Mouse (Mus musculus) MEL (cell line): ENCODE measurements around the gene Zfp747. TPM values are rescaled to one million over a fixed set of nuclear protein-coding genes. Genes with fewer than 3 reads are reported as not detected.

Experiments
- DNase-seq: peaks from one replicate; pipeline ENCODE4 v3.0.0; 2011; ENCODE audit warnings: low read depth, low spot score
- H3K27ac ChIP-seq: 2 replicates; pipeline ENCODE4 v1.5.1; 2012; ENCODE audit warnings: low read depth, mild to moderate bottlenecking, control low read depth, low read length, moderate library complexity; ENCODE audit not compliant: control insufficient read depth
- H3K27me3 ChIP-seq, 2 experiments: fragments of 150-350 bp in 1 of 2; sonication (generic) in 1 of 2; 2 replicates each; pipeline ENCODE4 v1.6.1; 2012; ENCODE audit warnings: low read length in 2 of 2, mild to moderate bottlenecking in 2 of 2, improper control_type of control experiment in 1 of 2, moderate library complexity in 1 of 2; ENCODE audit not compliant: insufficient read depth in 2 of 2, control insufficient read depth in 1 of 2
- H3K36me3 ChIP-seq, 2 experiments: 2 replicates each; pipeline ENCODE4 v1.6.1; 2012 to 2014; ENCODE audit warnings: low read length in 2 of 2, improper control_type of control experiment in 1 of 2, inconsistent platforms in 1 of 2, mild to moderate bottlenecking in 1 of 2; ENCODE audit not compliant: insufficient read depth in 2 of 2, control insufficient read depth in 1 of 2
- H3K4me1 ChIP-seq, 2 experiments: fragments of 150-350 bp in 1 of 2; sonication (generic) in 1 of 2; 2 replicates each; pipeline ENCODE4 v1.6.1; 2012; ENCODE audit warnings: low read length in 2 of 2, improper control_type of control experiment in 1 of 2, mild to moderate bottlenecking in 1 of 2; ENCODE audit not compliant: insufficient read depth in 2 of 2, control insufficient read depth in 1 of 2
- H3K4me3 ChIP-seq, 2 experiments: fragments of 150-350 bp in 1 of 2; sonication (generic) in 1 of 2; 2 replicates each; pipeline ENCODE4 v1.5.1; 2012; ENCODE audit warnings: low read depth in 2 of 2, low read length in 2 of 2, mild to moderate bottlenecking in 2 of 2, moderate library complexity in 2 of 2, control low read depth in 1 of 2, improper control_type of control experiment in 1 of 2; ENCODE audit not compliant: control insufficient read depth in 1 of 2, insufficient read depth in 1 of 2
- H3K79me2 ChIP-seq: 2 replicates; pipeline ENCODE4 v1.6.1; 2012; ENCODE audit warnings: mild to moderate bottlenecking, low read length, moderate library complexity; ENCODE audit not compliant: control insufficient read depth, poor library complexity, insufficient read depth
- H3K9ac ChIP-seq: 2 replicates; pipeline ENCODE4 v1.6.1; 2012; ENCODE audit warnings: low read depth, mild to moderate bottlenecking, control low read depth, low read length, moderate library complexity; ENCODE audit not compliant: control insufficient read depth, poor library complexity, severe bottlenecking
- H3K9me3 ChIP-seq: fragments of 150-350 bp; sonication (generic); replicated peaks from 2 replicates; pipeline ENCODE4 v1.6.1; 2012; ENCODE audit warnings: mild to moderate bottlenecking, low read length, improper control_type of control experiment, moderate library complexity; ENCODE audit not compliant: insufficient read depth
- BHLHE40 ChIP-seq: IDR thresholded peaks from 2 replicates; pipeline ENCODE4 v1.6.1; 2012; ENCODE audit warnings: low read depth, mild to moderate bottlenecking, inconsistent platforms, low read length, improper control_type of control experiment, borderline replicate concordance
- CHD2 ChIP-seq: IDR thresholded peaks from 2 replicates; pipeline ENCODE4 v1.6.1; 2011; ENCODE audit warnings: low read length, improper control_type of control experiment
- CTCF ChIP-seq, 3 experiments: IDR thresholded peaks in 2 of 3; conservative IDR thresholded peaks in 1 of 3; 2 replicates each; pipeline ENCODE4 v1.5.1; 2011 to 2012; ENCODE audit warnings: low read length in 3 of 3, low read depth in 2 of 3, mild to moderate bottlenecking in 2 of 3, improper control_type of control experiment in 1 of 3, inconsistent platforms in 1 of 3, mixed read lengths in 1 of 3, moderate library complexity in 1 of 3; ENCODE audit not compliant: control insufficient read depth in 1 of 3, insufficient read depth in 1 of 3, poor library complexity in 1 of 3, severe bottlenecking in 1 of 3
- E2F4 ChIP-seq: IDR thresholded peaks from 2 replicates; pipeline ENCODE4 v1.6.1; 2011; ENCODE audit warnings: low read depth, low read length, improper control_type of control experiment, borderline replicate concordance
- ELF1 ChIP-seq: IDR thresholded peaks from 2 replicates; pipeline ENCODE4 v1.6.1; 2014; ENCODE audit warnings: low read depth, mild to moderate bottlenecking, inconsistent platforms, low read length, improper control_type of control experiment, moderate library complexity
- EP300 ChIP-seq, 2 experiments: IDR thresholded peaks; 2 replicates each; pipeline ENCODE4 v1.6.1; 2011; ENCODE audit warnings: improper control_type of control experiment in 2 of 2, low read length in 2 of 2, low read depth in 1 of 2, mild to moderate bottlenecking in 1 of 2
- ETS1 ChIP-seq: IDR thresholded peaks from 2 replicates; pipeline ENCODE4 v1.6.1; 2012; ENCODE audit warnings: low read depth, mild to moderate bottlenecking, inconsistent platforms, low read length, improper control_type of control experiment, moderate library complexity
- GABPA ChIP-seq: IDR thresholded peaks from 2 replicates; pipeline ENCODE4 v1.6.1; 2012; ENCODE audit warnings: low read depth, mild to moderate bottlenecking, inconsistent platforms, low read length, improper control_type of control experiment, moderate library complexity
- JUND ChIP-seq: IDR thresholded peaks from 2 replicates; pipeline ENCODE4 v1.6.1; 2011; ENCODE audit warnings: low read depth, mild to moderate bottlenecking, improper control_type of control experiment, low read length
- MAFK ChIP-seq: IDR thresholded peaks from 2 replicates; pipeline ENCODE4 v1.6.1; 2011; ENCODE audit warnings: low read depth, mild to moderate bottlenecking, low read length, improper control_type of control experiment, borderline replicate concordance
- MAX ChIP-seq: IDR thresholded peaks from 2 replicates; pipeline ENCODE4 v1.6.1; 2011; ENCODE audit warnings: low read length, improper control_type of control experiment
- MEF2A ChIP-seq: IDR thresholded peaks from 2 replicates; pipeline ENCODE4 v1.6.1; 2014; ENCODE audit warnings: low read depth, mild to moderate bottlenecking, inconsistent platforms, low read length, improper control_type of control experiment; ENCODE audit not compliant: poor library complexity, insufficient replicate concordance, severe bottlenecking; ENCODE audit errors: extremely low read depth
- MXI1 ChIP-seq: IDR thresholded peaks from 2 replicates; pipeline ENCODE4 v1.6.1; 2011; ENCODE audit warnings: mild to moderate bottlenecking, low read depth, low read length, improper control_type of control experiment
- MYB ChIP-seq: IDR thresholded peaks from 2 replicates; pipeline ENCODE4 v1.6.1; 2011; ENCODE audit warnings: mild to moderate bottlenecking, low read depth, low read length, improper control_type of control experiment
- MYC ChIP-seq: IDR thresholded peaks from 2 replicates; pipeline ENCODE4 v1.6.1; 2011; ENCODE audit warnings: low read depth, mild to moderate bottlenecking, low read length, improper control_type of control experiment, moderate library complexity
- NRF1 ChIP-seq: IDR thresholded peaks from 2 replicates; pipeline ENCODE4 v1.6.1; 2014; ENCODE audit warnings: low read depth, mild to moderate bottlenecking, inconsistent platforms, low read length, improper control_type of control experiment, moderate library complexity; ENCODE audit not compliant: poor library complexity, insufficient read depth, severe bottlenecking
- POLR2A ChIP-seq, 2 experiments: IDR thresholded peaks; 2 replicates each; pipeline ENCODE4 v1.6.1; 2011 to 2012; ENCODE audit warnings: low read length in 2 of 2, mild to moderate bottlenecking in 2 of 2, control low read depth in 1 of 2, improper control_type of control experiment in 1 of 2, low read depth in 1 of 2, moderate library complexity in 1 of 2; ENCODE audit not compliant: control insufficient read depth in 1 of 2, insufficient read depth in 1 of 2, poor library complexity in 1 of 2
- POLR2AphosphoS2 ChIP-seq: IDR thresholded peaks from 2 replicates; pipeline ENCODE4 v1.6.1; 2011; ENCODE audit warnings: low read length, improper control_type of control experiment
- RAD21 ChIP-seq: IDR thresholded peaks from 2 replicates; pipeline ENCODE4 v1.6.1; 2011; ENCODE audit warnings: mild to moderate bottlenecking, low read depth, low read length, improper control_type of control experiment
- RCOR1 ChIP-seq: IDR thresholded peaks from 2 replicates; pipeline ENCODE4 v1.6.1; 2012; ENCODE audit warnings: low read depth, mild to moderate bottlenecking, inconsistent platforms, low read length, improper control_type of control experiment
- TAL1 ChIP-seq: IDR thresholded peaks from 2 replicates; pipeline ENCODE4 v1.6.1; 2012; ENCODE audit warnings: mild to moderate bottlenecking, inconsistent platforms, low read length, moderate library complexity, mixed read lengths
- TCF12 ChIP-seq: IDR thresholded peaks from 2 replicates; pipeline ENCODE4 v1.6.1; 2014; ENCODE audit warnings: low read depth, mild to moderate bottlenecking, inconsistent platforms, low read length, improper control_type of control experiment, moderate library complexity
- UBTF ChIP-seq: IDR thresholded peaks from 2 replicates; pipeline ENCODE4 v1.6.1; 2012; ENCODE audit warnings: low read depth, mild to moderate bottlenecking, inconsistent platforms, low read length, improper control_type of control experiment, moderate library complexity, borderline replicate concordance; ENCODE audit not compliant: insufficient read depth
- USF1 ChIP-seq: IDR thresholded peaks from 2 replicates; pipeline ENCODE4 v1.6.1; 2014; ENCODE audit warnings: low read depth, mild to moderate bottlenecking, inconsistent platforms, low read length, improper control_type of control experiment, moderate library complexity
- USF2 ChIP-seq, 2 experiments: IDR thresholded peaks; 2 replicates each; pipeline ENCODE4 v1.6.1; 2011 to 2012; ENCODE audit warnings: improper control_type of control experiment in 2 of 2, low read length in 2 of 2, borderline replicate concordance in 1 of 2, inconsistent platforms in 1 of 2, low read depth in 1 of 2, mild to moderate bottlenecking in 1 of 2; ENCODE audit not compliant: insufficient read depth in 1 of 2
- ZKSCAN1 ChIP-seq: IDR thresholded peaks from 2 replicates; pipeline ENCODE4 v1.6.1; 2012; ENCODE audit warnings: low read depth, mild to moderate bottlenecking, inconsistent platforms, low read length, improper control_type of control experiment, moderate library complexity
- ZNF384 ChIP-seq: IDR thresholded peaks from 2 replicates; pipeline ENCODE4 v1.6.1; 2012; ENCODE audit warnings: low read depth, mild to moderate bottlenecking, inconsistent platforms, low read length, improper control_type of control experiment
- polyA plus RNA-seq, 2 experiments: library from polyadenylated mRNA; stranded (reverse) in 1 of 2; unstranded in 1 of 2; fragments of >175 nt in 1 of 2; fragments of >200 nt in 1 of 2; gene quantifications; 2 replicates each; pipeline versions ENCODE4 v1.2.1 to v1.2.4; 2012; ENCODE audit warnings: low replicate concordance in 2 of 2, low read depth in 1 of 2; ENCODE audit not compliant: insufficient read length in 2 of 2, insufficient read depth in 1 of 2, missing spikeins in 1 of 2
- total RNA-seq: library from RNA; depleted of rRNA; stranded (reverse); fragments of 300-350 nt; gene quantifications from 2 replicates; pipeline ENCODE4 v1.2.3, GENCODE M21; 2012

The Zfp747 gene
- total and polyA plus RNA-seq, 3 experiments = 6.2 to 7.5 TPM; not detected in 1

GRCm38 (mm10) chr7:127358472-127358871 is 17.4 kb downstream of the Zfp747 start:
- DNase-seq = no peak
- TF ChIP-seq POLR2A (IDR thresholded peaks at IDR 0.05; ENCODE audit: control insufficient read depth in 1 of 2, insufficient read depth in 1 of 2, low read depth in 1 of 2, low read length in 2 of 2, poor library complexity in 1 of 2) = no peak
- TF ChIP-seq MEF2A = no peak
- TF ChIP-seq CTCF (IDR thresholded peaks at IDR 0.05 in 2 of 3, conservative IDR thresholded peaks at IDR 0.05 in 1 of 3; ENCODE audit: control insufficient read depth in 1 of 3, insufficient read depth in 1 of 3, low read depth in 2 of 3, low read length in 3 of 3, poor library complexity in 1 of 3, severe bottlenecking in 1 of 3) = no peak
- no peak for TF ChIP-seq USF1
- no peak for TF ChIP-seq MAFK
- no peak for TF ChIP-seq RAD21
- TF ChIP-seq CHD2 = no peak
- no peak for TF ChIP-seq EP300 (IDR thresholded peaks at IDR 0.05; ENCODE audit: low read depth in 1 of 2, low read length in 2 of 2)
- TF ChIP-seq GABPA = no peak
- no peak for TF ChIP-seq ETS1
- TF ChIP-seq UBTF = no peak
- TF ChIP-seq NRF1 = no peak
- TF ChIP-seq JUND = no peak
- Histone ChIP-seq H3K4me1 (0 out of 4 replicates have a peak, but pooled peaks cover 0 to 2% of the 10 kb centered on the region in 2 experiments), H3K27ac (no peak overlapping the region), H3K9ac (no peak overlapping the region), H3K27me3 (peaks cover 0 to 1% of the 10 kb centered on the region in 2 experiments; a peak in 1 of 4 replicates), H3K9me3 (no peaks in the 10 kb centered on the region), H3K4me3 (no peak overlapping the region), H3K36me3 (peaks cover 0 to 3% of the 10 kb centered on the region in 2 experiments; a peak in 1 of 4 replicates), H3K79me2 (no peaks in the 10 kb centered on the region)

GRCm38 (mm10) chr7:127357871-127358270 is 18.0 kb downstream of the Zfp747 start:
- Histone ChIP-seq H3K27ac (no peak overlapping the region), H3K36me3 (peaks cover 0 to 3% of the 10 kb centered on the region in 2 experiments; a peak in 1 of 4 replicates)
- DNase-seq = no peak

More at GRCm38 (mm10) chr7:127357871-127358270, 18.0 kb downstream of the Zfp747 start:
- Histone ChIP-seq H3K9ac (no peak overlapping the region), H3K27me3 (peaks cover 0 to 1% of the 10 kb centered on the region in 2 experiments; a peak in 1 of 4 replicates), H3K79me2 (no peaks in the 10 kb centered on the region), H3K4me1 (0 out of 4 replicates have a peak, but pooled peaks cover 0 to 2% of the 10 kb centered on the region in 2 experiments), H3K4me3 (no peak overlapping the region), H3K9me3 (no peaks in the 10 kb centered on the region)
- TF ChIP-seq TCF12 (no peak), GABPA (no peak), RCOR1 (no peak), ZKSCAN1 (no peak), TAL1 (no peak), ZNF384 (no peak), POLR2AphosphoS2 (no peak), BHLHE40 (no peak), E2F4 (no peak), MYB (no peak), MYC (no peak), MAX (no peak), USF2 (IDR thresholded peaks at IDR 0.05; ENCODE audit: borderline replicate concordance in 1 of 2, insufficient read depth in 1 of 2, low read depth in 1 of 2, low read length in 2 of 2) (no peak), MXI1 (no peak), ELF1 (no peak)
